Comparison of ENCODE assay signal across 24 mouse cellular contexts in genomic region chr4:30270000-30270399, GRCm38 (mm10).
A peak's percentile ranks its signal among the peaks of the same experiment; 100 is the strongest.
DNase-seq lines count a peak whose midpoint lies in the region; ATAC-seq and TF ChIP-seq lines count a peak whose summit lies in the region.
"Had no signal": no experiment of that assay in that cellular context is flagged by ENCODE, and none has a peak within 500 bp of the region (broad histone marks: within the 10 kb centered on the region; RNA-seq: fewer than 3 reads in every experiment).

No protein-coding gene starts in this region.

- H3K4me3 ChIP-seq in embryonic facial prominence, embryonic 14.5 days (ENCODE audit: low read depth, low read length) = no peak overlapping the region
- H3K4me3 ChIP-seq in embryonic facial prominence, embryonic 10.5 days = no peak overlapping the region
- H3K4me3 ChIP-seq in lung, embryonic 14.5 days (ENCODE audit: low read depth, low read length) = no peak overlapping the region
- H3K4me3 ChIP-seq: embryonic facial prominence, embryonic 15.5 days; heart, embryonic 12.5 days; heart, embryonic 15.5 days; hindbrain, embryonic 10.5 days; hindbrain, embryonic 13.5 days; intestine, embryonic 15.5 days had no signal

- H3K9me3 ChIP-seq in embryonic facial prominence, embryonic 14.5 days (ENCODE audit: control insufficient read depth, low read length) = no peaks in the 10 kb centered on the region
- no peaks in the 10 kb centered on the region for H3K9me3 ChIP-seq in embryonic facial prominence, embryonic 10.5 days
- no peaks in the 10 kb centered on the region for H3K9me3 ChIP-seq in lung, embryonic 14.5 days (ENCODE audit: low read depth, low read length)
- H3K9me3 ChIP-seq: embryonic facial prominence, embryonic 15.5 days; heart, embryonic 12.5 days; heart, embryonic 15.5 days; hindbrain, embryonic 10.5 days; hindbrain, embryonic 13.5 days; intestine, embryonic 15.5 days had no signal

- no peak for ATAC-seq in embryonic facial prominence, embryonic 14.5 days (ENCODE audit: low read depth)
- no peak for ATAC-seq in lung, embryonic 14.5 days (ENCODE audit: insufficient read depth)
- ATAC-seq: activated CD4-positive, CD25-positive, alpha-beta regulatory T cell, adult 4 months; hindbrain, embryonic 16.5 days; intestine, embryonic 15.5 days had no signal

- H3K4me2 ChIP-seq in embryonic facial prominence, embryonic 14.5 days (ENCODE audit: low read depth, low read length) = no peak overlapping the region
- no peak overlapping the region for H3K4me2 ChIP-seq in lung, embryonic 14.5 days
- H3K4me2 ChIP-seq: embryonic facial prominence, embryonic 15.5 days; heart, embryonic 12.5 days; heart, embryonic 15.5 days; hindbrain, embryonic 13.5 days; intestine, embryonic 15.5 days had no signal

- H3K9ac ChIP-seq in embryonic facial prominence, embryonic 14.5 days (ENCODE audit: low read depth, low read length) = no peak overlapping the region
- H3K9ac ChIP-seq in lung, embryonic 14.5 days = no peak overlapping the region
- H3K9ac ChIP-seq: embryonic facial prominence, embryonic 15.5 days; heart, embryonic 12.5 days; heart, embryonic 15.5 days; hindbrain, embryonic 13.5 days; intestine, embryonic 15.5 days had no signal

- TF ChIP-seq CTCF in lung, embryonic 14.5 days (IDR thresholded peaks at IDR 0.05; ENCODE audit: low read depth) = no peak

- no peaks in the 10 kb centered on the region for H3K36me3 ChIP-seq in embryonic facial prominence, embryonic 14.5 days (ENCODE audit: control insufficient read depth, insufficient read depth, low read length)
- no peaks in the 10 kb centered on the region for H3K36me3 ChIP-seq in embryonic facial prominence, embryonic 10.5 days (replicated peaks)
- no peaks in the 10 kb centered on the region for H3K36me3 ChIP-seq in lung, embryonic 14.5 days (ENCODE audit: insufficient read depth)
- H3K36me3 ChIP-seq: embryonic facial prominence, embryonic 15.5 days; heart, embryonic 12.5 days; heart, embryonic 15.5 days; hindbrain, embryonic 10.5 days; hindbrain, embryonic 13.5 days; intestine, embryonic 15.5 days had no signal

- peak; percentile 10 for DNase-seq in embryonic facial prominence, embryonic 14.5 days (ENCODE audit: low spot score)
- DNase-seq in embryonic facial prominence, embryonic 10.5 days (ENCODE audit: low spot score) = no peak
- DNase-seq in lung, embryonic 14.5 days = peak; percentile 66
- DNase-seq in lung, postnatal 4 days = no peak
- peak; percentile 2 for DNase-seq in adipocyte (ENCODE audit: low spot score)
- DNase-seq in c-Kit-positive CD71-positive TER-119-positive erythroid progenitor cells, embryonic 14.5 days (ENCODE audit: low spot score) = no peak
- DNase-seq: adrenal gland, postnatal 10 days; cerebellum, adult 11 months; cerebellum, adult 2 months; cerebellum, postnatal 36 days; embryo, embryonic 11 days; gastrocnemius, postnatal 25 days; heart, adult 18-20 months; heart, postnatal 10 days; heart, postnatal 36 days; kidney, adult 11 months had no signal

- H3K27ac ChIP-seq in embryonic facial prominence, embryonic 14.5 days (replicated peaks; ENCODE audit: low read depth, low read length) = no peak overlapping the region
- H3K27ac ChIP-seq in embryonic facial prominence, embryonic 10.5 days (replicated peaks) = no peak overlapping the region
- no peak overlapping the region for H3K27ac ChIP-seq in lung, embryonic 14.5 days (ENCODE audit: low read depth)
- H3K27ac ChIP-seq: embryonic facial prominence, embryonic 15.5 days; heart, embryonic 15.5 days; hindbrain, embryonic 10.5 days; hindbrain, embryonic 13.5 days; intestine, embryonic 15.5 days had no signal

- H3K4me1 ChIP-seq in embryonic facial prominence, embryonic 14.5 days (ENCODE audit: control insufficient read depth, insufficient read depth, low read length) = no peaks in the 10 kb centered on the region
- no peaks in the 10 kb centered on the region for H3K4me1 ChIP-seq in embryonic facial prominence, embryonic 10.5 days
- H3K4me1 ChIP-seq in lung, embryonic 14.5 days (ENCODE audit: insufficient read depth) = no peaks in the 10 kb centered on the region
- H3K4me1 ChIP-seq: embryonic facial prominence, embryonic 15.5 days; heart, embryonic 15.5 days; hindbrain, embryonic 10.5 days; hindbrain, embryonic 13.5 days; intestine, embryonic 15.5 days had no signal

- no peaks in the 10 kb centered on the region for H3K27me3 ChIP-seq in embryonic facial prominence, embryonic 14.5 days (replicated peaks; ENCODE audit: control insufficient read depth, insufficient read depth, low read length)
- no peaks in the 10 kb centered on the region for H3K27me3 ChIP-seq in embryonic facial prominence, embryonic 10.5 days (replicated peaks; ENCODE audit: low read depth, poor library complexity, severe bottlenecking)
- H3K27me3 ChIP-seq in lung, embryonic 14.5 days (ENCODE audit: insufficient read depth, low read length) = no peaks in the 10 kb centered on the region
- H3K27me3 ChIP-seq: embryonic facial prominence, embryonic 15.5 days; heart, embryonic 12.5 days; heart, embryonic 15.5 days; hindbrain, embryonic 13.5 days; intestine, embryonic 15.5 days had no signal

Comparison
In these comparisons a context has a peak if more than half of its experiments do, and no peak if none do; other contexts are left out.
1. DNase-seq: peak in embryonic facial prominence, embryonic 14.5 days (single experiment), lung, embryonic 14.5 days (single experiment) and adipocyte (single experiment); none in embryonic facial prominence, embryonic 10.5 days (single experiment), lung, postnatal 4 days (0 of 2) and c-Kit-positive CD71-positive TER-119-positive erythroid progenitor cells, embryonic 14.5 days (single experiment).